Mouse (Mus musculus): ENCODE measurements around the gene Trappc4. TPM values are rescaled to one million over a fixed set of nuclear protein-coding genes. Genes with fewer than 3 reads are reported as not detected.
"Not testable (repeated sequence)": the region's sequence is repeated elsewhere in the genome, so short reads cannot be mapped to it uniquely, and the experiment has no call there.

The Trappc4 gene
- polyA plus RNA-seq, 1 experiment: 0.37 TPM

DNA sequence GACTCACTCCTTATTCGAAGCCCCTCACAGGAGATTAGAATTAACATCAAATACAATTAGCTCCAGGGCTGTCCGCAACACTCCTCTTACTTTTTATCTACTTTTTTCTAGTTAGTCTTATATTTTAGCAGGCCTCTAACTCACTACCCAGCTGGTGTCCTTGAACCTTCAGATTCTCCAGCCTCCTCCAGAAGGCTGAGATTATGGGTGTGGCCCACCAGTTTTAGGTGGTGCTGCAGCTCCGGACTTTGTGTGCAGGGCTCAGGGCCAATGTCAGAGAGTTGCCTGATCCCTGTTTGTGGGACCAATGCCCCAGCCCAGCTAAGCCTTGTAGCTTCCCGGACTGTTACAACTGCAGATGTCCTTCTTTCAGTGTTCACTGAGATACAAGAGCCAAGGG, 16.2 kb upstream of the Trappc4 start:
- Histone ChIP-seq H3K4me1 (ENCODE audit: control insufficient read depth) (peaks cover 5% of the 10 kb centered on the region), H3K4me3 (replicated peaks) (no peak overlapping the region), H3K9me3 (ENCODE audit: control insufficient read depth, low read length) (no peaks in the 10 kb centered on the region), H3K27me3 (ENCODE audit: control insufficient read depth) (no peaks in the 10 kb centered on the region), H3K36me3 (ENCODE audit: control insufficient read depth) (no peaks in the 10 kb centered on the region)
- TF ChIP-seq TAL1 (IDR thresholded peaks at IDR 0.05; ENCODE audit: low read length) (no peak), GATA1 (IDR thresholded peaks at IDR 0.05; ENCODE audit: low read length) (no peak)

DNA sequence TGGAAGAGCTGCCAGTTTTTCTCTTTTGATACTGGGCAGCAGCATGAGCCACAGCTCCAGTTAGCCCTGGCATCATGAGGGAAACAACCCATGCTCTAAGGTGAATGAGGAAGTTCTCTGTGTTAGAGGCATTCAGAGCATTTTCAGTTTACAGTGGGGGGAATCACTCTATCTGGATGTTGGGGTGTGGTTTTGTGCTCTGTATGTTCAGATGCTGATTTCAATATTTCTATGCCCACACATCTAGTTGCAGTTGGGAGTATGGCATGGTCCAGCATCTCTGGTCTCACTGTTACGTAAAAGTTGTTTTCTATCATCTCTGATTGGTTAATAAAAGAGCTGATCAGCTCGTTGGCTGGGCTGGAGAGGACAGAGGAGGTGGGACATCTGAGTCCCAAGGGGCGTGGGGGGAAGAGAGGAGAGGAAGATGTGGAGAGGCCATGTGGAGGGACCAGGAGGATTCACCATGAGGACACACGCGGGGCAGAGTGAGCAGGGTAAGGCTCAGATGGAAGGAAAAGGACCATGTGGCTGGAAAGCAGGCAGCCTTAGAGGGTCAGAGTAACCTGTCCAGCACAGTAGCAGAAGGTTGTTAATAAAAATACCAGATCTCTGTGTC, 13.0 kb upstream of the Trappc4 start:
- no peaks in the 10 kb centered on the region for H3K9me3 ChIP-seq (ENCODE audit: control insufficient read depth, low read length)
- H3K4me3 ChIP-seq (replicated peaks): no peak overlapping the region
- no peaks in the 10 kb centered on the region for H3K27me3 ChIP-seq (ENCODE audit: control insufficient read depth)
- peaks cover 12% of the 10 kb centered on the region for H3K36me3 ChIP-seq (ENCODE audit: control insufficient read depth)
- TF ChIP-seq TAL1 (IDR thresholded peaks at IDR 0.05; ENCODE audit: low read length): no peak
- TF ChIP-seq GATA1 (IDR thresholded peaks at IDR 0.05; ENCODE audit: low read length): no peak
- H3K4me1 ChIP-seq (ENCODE audit: control insufficient read depth): peaks cover 30% of the 10 kb centered on the region

DNA sequence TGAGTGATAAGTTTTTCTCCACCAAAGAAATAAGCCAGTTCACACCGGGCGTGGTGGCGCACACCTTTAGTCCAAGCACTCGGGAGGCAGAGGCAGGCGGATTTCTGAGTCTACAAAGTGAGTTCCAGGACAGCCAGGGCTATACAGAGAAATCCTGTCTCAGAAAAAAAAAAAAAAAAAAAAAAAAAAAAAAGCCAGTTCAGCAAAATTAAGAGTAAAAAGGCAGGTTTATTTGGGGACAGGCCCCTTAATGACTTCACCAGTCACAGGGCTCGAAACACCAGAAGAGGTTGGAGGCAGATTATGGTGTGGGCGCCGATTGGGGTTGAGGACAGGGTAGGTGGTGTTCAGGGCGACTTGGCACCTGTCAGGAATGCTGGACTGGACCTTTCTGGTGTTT, 12.3 kb upstream of the Trappc4 start:
- H3K27me3 ChIP-seq (ENCODE audit: control insufficient read depth); H3K9me3 ChIP-seq (ENCODE audit: control insufficient read depth, low read length); H3K4me3 ChIP-seq (replicated peaks): not testable (repeated sequence)
- Histone ChIP-seq H3K4me1 (ENCODE audit: control insufficient read depth) (peaks cover 30% of the 10 kb centered on the region), H3K36me3 (ENCODE audit: control insufficient read depth) (peaks cover 16% of the 10 kb centered on the region)

DNA sequence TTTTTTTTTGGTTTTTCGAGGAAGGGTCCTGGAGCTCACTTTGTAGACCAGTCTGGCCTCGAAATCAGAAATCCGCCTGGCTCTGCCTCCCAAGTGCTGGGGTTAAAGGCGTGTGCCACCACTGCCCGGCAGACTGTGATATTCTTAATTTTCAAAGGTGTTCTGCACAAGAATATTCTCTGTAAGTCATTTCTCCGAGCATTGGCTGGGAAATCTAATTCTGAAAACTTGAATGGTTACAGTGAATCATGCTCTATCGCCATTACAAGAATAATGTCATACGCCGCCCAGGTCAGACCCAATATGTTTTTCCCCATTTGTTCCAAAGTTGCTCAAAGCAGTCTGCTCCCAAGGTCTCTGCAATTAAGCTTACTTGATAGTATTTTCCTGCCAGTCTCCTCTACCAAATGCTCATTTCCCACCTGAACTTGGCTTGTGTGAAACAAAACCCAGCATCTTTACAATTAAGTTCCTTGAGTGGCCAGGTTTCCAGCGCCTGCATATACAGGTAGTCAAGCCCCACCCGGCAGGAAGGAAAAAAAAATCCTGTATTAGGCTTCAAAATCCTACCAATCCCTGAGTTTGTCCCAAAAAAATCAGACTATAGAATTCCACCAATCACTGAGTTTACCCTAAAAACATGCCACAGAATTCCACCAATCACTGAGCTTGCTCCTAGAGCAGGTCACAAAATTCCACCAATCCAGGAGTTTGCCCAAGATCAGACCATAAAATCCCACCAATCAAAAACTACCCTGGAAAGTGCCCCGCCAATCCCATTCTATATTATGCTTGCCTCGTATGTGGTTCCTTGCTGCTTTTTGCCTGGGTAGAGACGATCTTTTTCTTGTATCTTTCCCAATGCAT, 11.4 kb upstream of the Trappc4 start, which contains the start of gene Ccdc84:
Gene Ccdc84 (minus strand): TSS at position 51 of the 867 bp plus-strand sequence.
- TF ChIP-seq GATA1 (IDR thresholded peaks at IDR 0.05; ENCODE audit: low read length) (no peak), TAL1 (IDR thresholded peaks at IDR 0.05; ENCODE audit: low read length) (no peak)
- peaks cover 25% of the 10 kb centered on the region for H3K36me3 ChIP-seq (ENCODE audit: control insufficient read depth)
- peaks cover 31% of the 10 kb centered on the region for H3K4me1 ChIP-seq (ENCODE audit: control insufficient read depth)
- H3K27me3 ChIP-seq (ENCODE audit: control insufficient read depth): no peaks in the 10 kb centered on the region
- H3K9me3 ChIP-seq (ENCODE audit: control insufficient read depth, low read length): no peaks in the 10 kb centered on the region
- H3K4me3 ChIP-seq (replicated peaks): peak within 1 kb of the TSS; percentile 78

DNA sequence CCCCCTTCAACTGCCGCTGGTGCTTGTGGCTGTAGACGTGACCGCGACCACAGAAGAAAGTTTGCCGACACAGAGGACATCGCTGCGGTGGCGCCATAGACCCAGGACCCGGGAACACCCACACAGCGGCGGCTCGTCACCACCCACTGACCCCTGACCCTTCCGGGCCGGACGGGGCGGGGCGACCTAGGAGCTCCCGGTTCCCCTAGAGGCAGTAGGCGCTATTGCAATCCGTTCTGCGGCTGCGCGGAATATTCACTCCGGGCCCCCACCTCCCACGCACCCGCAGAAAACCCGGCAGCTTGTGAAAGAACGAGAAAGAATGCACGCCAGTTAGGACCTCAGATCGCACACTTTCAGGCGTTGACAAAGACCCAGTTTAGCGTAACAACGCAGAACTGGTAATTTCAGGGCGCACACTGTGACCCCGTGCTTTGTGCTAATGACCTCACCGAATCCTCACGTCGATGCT, 10.5 kb upstream of the Trappc4 start:
- Histone ChIP-seq H3K4me1 (ENCODE audit: control insufficient read depth) (peaks cover 36% of the 10 kb centered on the region), H3K9me3 (ENCODE audit: control insufficient read depth, low read length) (no peaks in the 10 kb centered on the region), H3K36me3 (ENCODE audit: control insufficient read depth) (peaks cover 34% of the 10 kb centered on the region), H3K27me3 (ENCODE audit: control insufficient read depth) (no peaks in the 10 kb centered on the region), H3K4me3 (replicated peaks) (peak overlapping the region; percentile 78)
- no peak for TF ChIP-seq GATA1 (IDR thresholded peaks at IDR 0.05; ENCODE audit: low read length)
- no peak for TF ChIP-seq TAL1 (IDR thresholded peaks at IDR 0.05; ENCODE audit: low read length)

DNA sequence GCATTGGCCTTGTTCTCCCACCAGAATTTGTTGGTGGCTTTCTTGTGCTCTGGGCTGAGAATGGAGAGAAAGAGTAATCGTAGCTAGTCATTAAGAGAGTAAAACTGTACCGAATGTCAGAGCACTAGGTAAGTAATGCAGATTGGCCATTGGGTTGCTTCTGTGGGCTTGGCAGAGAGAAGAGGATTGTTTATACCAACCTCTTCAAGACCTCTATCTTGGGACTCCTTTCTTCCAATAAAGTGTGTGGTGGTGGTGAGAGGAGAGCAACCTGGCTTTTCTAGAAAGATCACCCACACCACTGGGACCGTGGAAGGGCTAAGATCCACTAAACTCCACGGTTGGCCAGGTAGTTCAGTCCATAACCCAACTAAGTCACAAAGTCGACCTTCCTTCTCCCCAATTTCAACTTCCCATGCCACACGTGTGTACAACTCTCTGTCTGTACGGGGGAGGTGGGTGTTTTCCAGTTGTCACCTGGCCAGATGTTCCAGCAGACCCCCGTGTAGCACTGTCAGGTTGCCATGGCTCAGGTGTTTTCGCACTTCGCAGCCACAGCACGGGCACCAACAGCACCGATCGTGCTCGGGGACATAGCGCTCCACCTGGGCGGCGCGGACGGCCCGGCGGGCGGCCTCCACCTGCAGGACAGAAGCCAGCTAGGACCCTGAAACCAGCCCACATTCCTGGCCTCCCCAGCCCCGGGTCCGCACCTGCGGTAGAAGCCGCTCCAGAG, 9.9 kb upstream of the Trappc4 start:
- Histone ChIP-seq H3K9me3 (ENCODE audit: control insufficient read depth, low read length) (no peaks in the 10 kb centered on the region), H3K36me3 (ENCODE audit: control insufficient read depth) (peaks cover 40% of the 10 kb centered on the region), H3K27me3 (ENCODE audit: control insufficient read depth) (no peaks in the 10 kb centered on the region), H3K4me3 (replicated peaks) (peak overlapping the region; percentile 78), H3K4me1 (ENCODE audit: control insufficient read depth) (peaks cover 41% of the 10 kb centered on the region)
- TF ChIP-seq TAL1 (IDR thresholded peaks at IDR 0.05; ENCODE audit: low read length) (no peak), GATA1 (IDR thresholded peaks at IDR 0.05; ENCODE audit: low read length) (no peak)

DNA sequence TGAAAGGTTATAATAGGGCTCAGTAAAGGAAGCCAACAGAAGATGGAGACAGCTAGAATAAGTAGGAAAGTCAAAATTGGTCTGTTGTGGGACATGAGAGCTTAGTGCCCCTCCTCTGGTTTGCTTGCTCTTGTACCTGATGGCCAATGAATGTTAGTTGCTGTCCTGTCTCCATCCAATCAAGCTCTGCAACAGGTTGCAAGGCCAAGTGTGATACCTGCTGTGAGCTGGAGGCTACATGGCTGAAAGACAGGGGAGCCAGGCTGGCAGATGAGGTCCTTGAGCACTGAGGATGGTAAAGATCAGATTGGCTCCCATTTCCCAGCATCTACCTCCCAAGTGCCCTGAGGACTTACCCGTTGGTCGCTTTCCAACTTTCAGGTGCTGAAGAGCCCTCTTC, 5.4 kb upstream of the Trappc4 start:
- H3K9me3 ChIP-seq (ENCODE audit: control insufficient read depth, low read length): no peaks in the 10 kb centered on the region
- no peak overlapping the region for H3K4me3 ChIP-seq (replicated peaks)
- H3K4me1 ChIP-seq (ENCODE audit: control insufficient read depth): peaks cover 66% of the 10 kb centered on the region
- TF ChIP-seq GATA1 (IDR thresholded peaks at IDR 0.05; ENCODE audit: low read length): no peak
- no peak for TF ChIP-seq TAL1 (IDR thresholded peaks at IDR 0.05; ENCODE audit: low read length)
- peaks cover 79% of the 10 kb centered on the region for H3K36me3 ChIP-seq (ENCODE audit: control insufficient read depth)
- H3K27me3 ChIP-seq (ENCODE audit: control insufficient read depth): no peaks in the 10 kb centered on the region

DNA sequence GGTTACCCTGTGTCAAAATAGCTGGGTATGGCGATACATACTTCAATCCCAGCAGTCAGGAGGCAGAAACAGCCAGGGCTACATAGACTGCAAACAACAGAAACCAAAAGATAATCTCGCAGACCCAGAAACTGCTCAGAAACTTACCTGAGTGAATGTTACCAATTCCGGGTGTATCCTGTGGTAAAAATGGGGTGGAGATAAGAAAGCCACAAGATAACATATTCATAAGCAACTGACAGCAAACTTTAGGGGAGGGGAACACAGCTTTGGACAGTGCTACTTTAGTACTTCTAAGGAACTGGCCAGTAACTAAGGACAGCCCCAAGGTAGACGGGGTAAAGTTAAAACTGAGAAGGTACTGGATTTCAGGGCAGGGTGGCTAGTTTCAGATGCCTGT, 4.9 kb upstream of the Trappc4 start:
- TF ChIP-seq GATA1 (IDR thresholded peaks at IDR 0.05; ENCODE audit: low read length): no peak
- TF ChIP-seq TAL1 (IDR thresholded peaks at IDR 0.05; ENCODE audit: low read length): no peak
- Histone ChIP-seq H3K27me3 (ENCODE audit: control insufficient read depth) (no peaks in the 10 kb centered on the region), H3K4me1 (ENCODE audit: control insufficient read depth) (peaks cover 61% of the 10 kb centered on the region), H3K4me3 (replicated peaks) (no peak overlapping the region), H3K36me3 (ENCODE audit: control insufficient read depth) (peaks cover 79% of the 10 kb centered on the region), H3K9me3 (ENCODE audit: control insufficient read depth, low read length) (no peaks in the 10 kb centered on the region)

DNA sequence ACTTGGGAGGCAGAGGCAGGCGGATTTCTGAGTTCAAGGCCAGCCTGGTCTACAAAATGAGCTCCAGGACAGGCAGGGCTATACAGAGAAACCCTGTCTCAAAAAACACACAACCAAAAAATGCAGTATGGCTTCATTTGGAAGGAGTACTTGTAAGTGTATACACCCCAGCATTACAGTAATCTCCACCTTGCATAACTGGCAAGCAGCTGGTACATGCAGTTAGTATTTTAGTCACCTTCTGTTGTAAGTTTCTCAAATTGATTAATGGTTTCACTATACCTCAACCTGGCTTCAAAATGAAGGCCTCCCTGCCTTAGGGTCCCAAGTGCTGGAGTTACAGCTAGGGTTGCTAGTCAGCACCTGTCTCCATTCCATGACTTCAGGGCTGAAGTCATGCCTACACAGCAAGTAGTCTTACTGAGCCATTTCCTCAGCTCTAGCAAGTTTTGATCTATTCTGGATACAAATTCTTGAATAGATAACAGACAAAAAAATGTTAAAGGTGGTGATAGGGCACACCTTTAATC, 4.3 kb upstream of the Trappc4 start:
- no peak for TF ChIP-seq TAL1 (IDR thresholded peaks at IDR 0.05; ENCODE audit: low read length)
- no peak for TF ChIP-seq GATA1 (IDR thresholded peaks at IDR 0.05; ENCODE audit: low read length)
- H3K27me3 ChIP-seq (ENCODE audit: control insufficient read depth): no peaks in the 10 kb centered on the region
- no peaks in the 10 kb centered on the region for H3K9me3 ChIP-seq (ENCODE audit: control insufficient read depth, low read length)
- H3K36me3 ChIP-seq (ENCODE audit: control insufficient read depth): peaks cover 79% of the 10 kb centered on the region
- peaks cover 58% of the 10 kb centered on the region for H3K4me1 ChIP-seq (ENCODE audit: control insufficient read depth)
- H3K4me3 ChIP-seq (replicated peaks): no peak overlapping the region

All from erythroblast, embryonic 14.5 days (primary cell).